In the genomic region with DNA sequence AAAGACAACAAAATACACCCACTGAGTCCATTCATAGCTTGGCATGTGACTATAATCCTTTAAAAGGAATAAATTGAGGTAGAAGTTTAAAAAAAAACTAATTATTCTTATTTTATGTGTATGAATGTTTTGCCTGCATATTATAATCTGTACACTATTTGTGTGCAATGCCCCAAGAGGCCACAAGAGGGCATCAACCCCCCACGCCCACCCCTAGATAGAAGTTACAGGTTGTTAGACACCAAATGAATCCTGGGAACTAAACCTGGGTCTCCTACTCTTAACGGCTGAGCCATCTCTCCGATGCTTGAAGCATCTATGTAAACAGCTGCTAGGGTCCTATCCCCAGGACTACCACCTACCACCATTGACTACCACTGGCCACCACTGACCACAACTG, we compare ENCODE assay signal across 13 mouse cellular contexts. TPM values are rescaled to one million over a fixed set of nuclear protein-coding genes. Genes with fewer than 3 reads are reported as not detected.
DNase-seq lines count a peak whose midpoint lies in the region; ATAC-seq and TF ChIP-seq lines count a peak whose summit lies in the region.
"Had no signal": no experiment of that assay in that cellular context is flagged by ENCODE, and none has a peak within 500 bp of the region (broad histone marks: within the 10 kb centered on the region; RNA-seq: fewer than 3 reads in every experiment).

No protein-coding gene starts in this region.

- no peak overlapping the region for H3K4me3 ChIP-seq in kidney, postnatal 0 days (replicated peaks; ENCODE audit: low read depth, low read length)
- H3K4me3 ChIP-seq in testis, adult 2 months (ENCODE audit: control insufficient read depth, low read depth, low read length), result no peak overlapping the region
- H3K4me3 ChIP-seq: erythroblast, embryonic 14.5 days; limb, embryonic 12.5 days had no signal

- ATAC-seq in kidney, postnatal 0 days (replicated peaks; ENCODE audit: low FRiP score, low read depth), result no peak

- no peak overlapping the region for H3K9ac ChIP-seq in kidney, postnatal 0 days (ENCODE audit: low read depth, low read length)
- H3K9ac ChIP-seq: limb, embryonic 12.5 days had no signal

- H3K27ac ChIP-seq in kidney, postnatal 0 days, result no peak overlapping the region
- H3K27ac ChIP-seq in testis, adult 2 months (ENCODE audit: control insufficient read depth, insufficient read depth, low read depth, low read length), result no peak overlapping the region
- H3K27ac ChIP-seq: limb, embryonic 12.5 days had no signal

- no peaks in the 10 kb centered on the region; the same call in 1 of the 2 replicates for H3K9me3 ChIP-seq in kidney, postnatal 0 days (replicated peaks; ENCODE audit: low read length)

- no peak for TF ChIP-seq POLR2A in testis, adult 2 months (IDR thresholded peaks at IDR 0.05; ENCODE audit: control insufficient read depth, low read depth, low read length)

- peak; percentile 56 for TF ChIP-seq CTCF in kidney, postnatal 0 days (IDR thresholded peaks at IDR 0.05; ENCODE audit: low read depth)
- peak; percentile 53; the same call in 1 of the 2 replicates for TF ChIP-seq CTCF in testis, adult 2 months (IDR thresholded peaks at IDR 0.05; ENCODE audit: control insufficient read depth, insufficient read depth, insufficient replicate concordance, low read depth, low read length)

- no peaks in the 10 kb centered on the region for H3K27me3 ChIP-seq in kidney, postnatal 0 days (ENCODE audit: insufficient read depth, low read length)
- H3K27me3 ChIP-seq in testis, adult 2 months (ENCODE audit: control insufficient read depth, insufficient read depth, low read length), result no peaks in the 10 kb centered on the region
- H3K27me3 ChIP-seq: limb, embryonic 12.5 days had no signal

- no peaks in the 10 kb centered on the region for H3K36me3 ChIP-seq in kidney, postnatal 0 days (ENCODE audit: insufficient read depth, low read length)
- H3K36me3 ChIP-seq in testis, adult 2 months (ENCODE audit: control insufficient read depth, insufficient read depth, low read length), result no peaks in the 10 kb centered on the region
- H3K36me3 ChIP-seq: limb, embryonic 12.5 days had no signal

- no peak overlapping the region for H3K4me2 ChIP-seq in kidney, postnatal 0 days (ENCODE audit: low read length)
- H3K4me2 ChIP-seq: limb, embryonic 12.5 days had no signal

- peak; percentile 14 for DNase-seq in kidney, postnatal 0 days (ENCODE audit: low spot score)
- DNase-seq in kidney, adult 9 months, result no peak
- DNase-seq in testis, postnatal 14 days (ENCODE audit: low spot score), result no peak
- DNase-seq in NIH3T3 (ENCODE audit: low read depth), result peak; percentile 31
- DNase-seq in naive thymus-derived CD4-positive, alpha-beta T cell, adult 2 months (ENCODE audit: low read depth), result peak; percentile 16
- no peak for DNase-seq in spleen, postnatal 36 days (ENCODE audit: low spot score in 2 of 2)
- no peak for DNase-seq in frontal cortex, adult 2 months (ENCODE audit: extremely low spot score in 1 of 2, low spot score in 1 of 2)
- DNase-seq: cerebellum, adult 9-11 months; gastrocnemius, postnatal 14 days; right cerebral cortex, postnatal 14 days had no signal

- 85% methylated on average over 3 of the region's 3 CpGs for WGBS in kidney, postnatal 0 days

- no peaks in the 10 kb centered on the region for H3K4me1 ChIP-seq in kidney, postnatal 0 days (replicated peaks; ENCODE audit: insufficient read depth, low read length)
- H3K4me1 ChIP-seq in testis, adult 2 months (ENCODE audit: control insufficient read depth, insufficient read depth, low read length), result no peaks in the 10 kb centered on the region

RNA-seq across cellular contexts. Expression of gene Kcnk12, which starts 24.6 kb away (rescaled TPM):
- 0.14 TPM in 1 of 2 replicates, not detected in the other for polyA plus RNA-seq in kidney, postnatal 0 days (2015; fragmentation: Nextera tagmentation; extraction: Ambion mirVana)
- polyA plus RNA-seq in testis, adult 2 months (2012; rRNA removed), result 1.8 and 2.8 TPM in 2 replicates
- polyA plus RNA-seq in frontal cortex, adult 2 months (2012; rRNA removed), result 14.9 and 20.9 TPM in 2 replicates

Comparison
In these comparisons a context has a peak if more than half of its experiments do, and no peak if none do; other contexts are left out.
1. DNase-seq: peak in kidney, postnatal 0 days (single experiment), NIH3T3 (single experiment) and naive thymus-derived CD4-positive, alpha-beta T cell, adult 2 months (single experiment); none in kidney, adult 9 months (single experiment), testis, postnatal 14 days (single experiment), spleen, postnatal 36 days (0 of 2) and frontal cortex, adult 2 months (0 of 2).